Mouse (Mus musculus) left cerebral cortex, adult 11 months (tissue): Measurements from ENCODE around the gene Plod1.
"Not testable (repeated sequence)": the region's sequence is repeated elsewhere in the genome, so short reads cannot be mapped to it uniquely, and the experiment has no call there.

Experiments used
- DNase-seq: peaks from one replicate; pipeline ENCODE4 v3.0.0; 2022; ENCODE audit warnings: low spot score

Gene Plod1

GRCm38 (mm10) chr4:147895815-147896330 is 40.7 kb downstream of the Plod1 start:
- no peak for DNase-seq

- no peak for DNase-seq
These were observed 46.2 kb downstream of the Plod1 start for GRCm38 (mm10) chr4:147890341-147890740.

GRCm38 (mm10) chr4:147888237-147888636 is 48.3 kb downstream of the Plod1 start:
- DNase-seq: no peak

GRCm38 (mm10) chr4:147887277-147887676 is 49.3 kb downstream of the Plod1 start:
- DNase-seq: no peak

- no peak for DNase-seq
These were observed 50.4 kb downstream of the Plod1 start for GRCm38 (mm10) chr4:147886158-147886557.

GRCm38 (mm10) chr4:147884138-147884537 is 52.4 kb downstream of the Plod1 start:
- no peak for DNase-seq

- DNase-seq: no peak
These were observed 53.5 kb downstream of the Plod1 start for GRCm38 (mm10) chr4:147883041-147883440.

GRCm38 (mm10) chr4:147881792-147882191 is 54.8 kb downstream of the Plod1 start:
- DNase-seq: no peak

- DNase-seq: no peak
These were observed 56.7 kb downstream of the Plod1 start for GRCm38 (mm10) chr4:147879865-147880264.

GRCm38 (mm10) chr4:147879456-147879855 is 57.1 kb downstream of the Plod1 start:
- no peak for DNase-seq

- DNase-seq: no peak
These were observed 58.0 kb downstream of the Plod1 start for GRCm38 (mm10) chr4:147878537-147878936.

GRCm38 (mm10) chr4:147875852-147876575 is 60.6 kb downstream of the Plod1 start:
- DNase-seq: no peak

GRCm38 (mm10) chr4:147869238-147869637 is 67.3 kb downstream of the Plod1 start:
- no peak for DNase-seq

- peak; percentile 97 for DNase-seq
These were observed 68.0 kb downstream of the Plod1 start, which contains the start of the genes Miip and Fv1 for GRCm38 (mm10) chr4:147868450-147869031. Gene Miip (minus strand): TSS chr4:147868816. Gene Fv1 (plus strand): TSS chr4:147868979.

- no peak for DNase-seq
These were observed 68.8 kb downstream of the Plod1 start for GRCm38 (mm10) chr4:147867563-147868449.

- DNase-seq: not testable (repeated sequence)
These were observed 69.8 kb downstream of the Plod1 start for GRCm38 (mm10) chr4:147866793-147867192.

GRCm38 (mm10) chr4:147866056-147866455 is 70.5 kb downstream of the Plod1 start:
- no peak for DNase-seq

GRCm38 (mm10) chr4:147865651-147866050 is 70.9 kb downstream of the Plod1 start:
- DNase-seq: no peak

- DNase-seq: no peak
These were observed 74.5 kb downstream of the Plod1 start for GRCm38 (mm10) chr4:147862051-147862450.
